Mouse (Mus musculus) kidney, adult 2 months (tissue): Measurements from ENCODE around the gene Fzd5.

Experiments used
- CTCF ChIP-seq: fragments of 200-500 bp; conservative IDR thresholded peaks from 2 replicates; pipeline ENCODE4 v1.5.1; 2011; ENCODE audit warnings: low read depth, mild to moderate bottlenecking, control low read depth, low read length, moderate library complexity, mixed read lengths; ENCODE audit not compliant: insufficient read depth, insufficient read length
- POLR2A ChIP-seq: fragments of 200-500 bp; IDR thresholded peaks from one replicate; pipeline ENCODE4 v1.6.1; 2011; ENCODE audit warnings: low read depth, low read length, control low read depth

DNA sequence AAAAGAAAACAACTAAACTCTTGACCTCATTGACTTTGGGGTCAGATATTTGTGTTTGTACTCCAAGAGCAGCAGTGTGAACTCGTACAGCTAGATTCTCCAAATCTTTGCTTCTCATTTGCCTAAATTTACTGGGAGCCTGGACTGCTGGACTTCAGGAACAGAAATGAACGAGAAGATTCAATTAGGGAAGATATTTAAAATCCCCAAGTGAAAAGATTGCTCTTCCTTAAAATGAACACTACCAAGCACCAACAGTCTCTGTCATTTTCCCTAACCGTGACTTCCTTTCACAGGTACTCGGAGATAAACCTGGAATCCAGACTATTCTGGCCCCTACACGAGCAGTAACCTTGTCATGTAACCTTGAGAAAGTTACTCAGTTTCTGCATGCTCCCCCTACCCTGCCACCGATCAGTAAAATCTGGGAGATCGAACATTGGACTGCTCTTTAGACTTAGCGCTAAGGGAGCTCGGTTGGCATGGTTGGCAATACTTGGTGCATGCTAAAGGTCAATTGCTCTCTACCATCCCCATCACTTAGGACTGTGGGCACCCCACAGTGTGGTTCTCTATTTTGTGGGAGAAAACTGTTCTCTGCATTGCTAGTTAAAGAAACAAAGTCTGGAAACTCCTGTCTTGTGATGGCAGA is 47.9 kb downstream of the Fzd5 start:
- TF ChIP-seq CTCF (no peak), POLR2A (no peak)
